Mouse (Mus musculus) testis, adult 2 months (tissue): ENCODE results near the gene Smim8.
"Not testable (repeated sequence)": the region's sequence is repeated elsewhere in the genome, so short reads cannot be mapped to it uniquely, and the experiment has no call there.

ENCODE experiments used
- CTCF ChIP-seq: fragments of 200-500 bp; IDR thresholded peaks from 2 replicates; pipeline ENCODE4 v1.5.1; 2012; ENCODE audit warnings: low read depth, mild to moderate bottlenecking, inconsistent platforms, low read length, moderate library complexity; ENCODE audit not compliant: control insufficient read depth, insufficient read depth, insufficient replicate concordance
- POLR2A ChIP-seq: fragments of 200-500 bp; IDR thresholded peaks from 2 replicates; pipeline ENCODE4 v1.6.1; 2012; ENCODE audit warnings: low read depth, mild to moderate bottlenecking, inconsistent platforms, low read length, moderate library complexity; ENCODE audit not compliant: control insufficient read depth

DNA sequence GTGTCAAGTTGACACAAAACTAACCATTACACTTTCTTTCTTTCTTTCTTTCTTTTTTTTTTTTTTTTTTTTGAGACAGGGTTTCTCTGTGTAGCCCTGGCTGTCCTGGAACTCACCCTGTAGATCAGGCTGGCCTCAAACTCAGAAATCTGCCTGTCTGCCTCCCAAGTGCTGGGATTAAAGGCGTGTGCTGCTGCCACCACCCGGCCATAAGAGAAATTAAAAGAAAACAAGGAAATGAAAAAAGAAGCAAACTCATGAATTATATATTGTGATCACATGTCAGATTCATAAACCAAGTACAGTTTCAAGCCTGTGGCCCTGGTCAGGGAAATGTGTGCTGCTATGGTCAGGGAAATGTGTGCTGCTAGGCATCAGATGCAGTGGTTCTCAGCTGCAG is 44.8 kb downstream of the Smim8 start:
- TF ChIP-seq CTCF, POLR2A: not testable (repeated sequence)
